Mouse (Mus musculus) limb, embryonic 14.5 days (tissue): ENCODE measurements around the gene Ttc9c. TPM values are rescaled to one million over a fixed set of nuclear protein-coding genes. Genes with fewer than 3 reads are reported as not detected.

ENCODE experiments used
- ATAC-seq: fragments of 200-750 bp; cut with Nextera tagmentation; 2 replicates; pipeline ENCODE4 v1.8.0; 2017; ENCODE audit warnings: low read depth, moderate number of reproducible peaks, moderate TSS enrichment; ENCODE audit not compliant: low FRiP score
- DNase-seq: peaks from one replicate; pipeline ENCODE4 v3.0.0-alpha.2; 2015; ENCODE audit warnings: low spot score
- H3K27ac ChIP-seq: fragments of 300-500 bp; sonication (generic); replicated peaks from 2 replicates; pipeline ENCODE4 v1.5.1; 2014; ENCODE audit warnings: low read depth, mild to moderate bottlenecking, low read length, moderate library complexity, mixed read lengths
- H3K27me3 ChIP-seq: fragments of 300-500 bp; sonication (generic); 2 replicates; pipeline ENCODE4 v1.6.1; 2014; ENCODE audit warnings: low read length, mixed read lengths; ENCODE audit not compliant: control insufficient read depth, insufficient read depth
- H3K36me3 ChIP-seq: fragments of 300-500 bp; sonication (generic); 2 replicates; pipeline ENCODE4 v1.6.1; 2014; ENCODE audit warnings: mild to moderate bottlenecking, low read length, moderate library complexity, mixed read lengths; ENCODE audit not compliant: control insufficient read depth, insufficient read depth
- H3K4me1 ChIP-seq: fragments of 300-500 bp; sonication (generic); 2 replicates; pipeline ENCODE4 v1.6.1; 2014; ENCODE audit warnings: antibody characterized with exemption, low read length, mixed read lengths; ENCODE audit not compliant: control insufficient read depth, insufficient read depth
- H3K4me2 ChIP-seq: fragments of 300-500 bp; sonication (generic); replicated peaks from 2 replicates; pipeline ENCODE4 v1.6.1; 2014; ENCODE audit warnings: low read depth, mild to moderate bottlenecking, low read length, moderate library complexity; ENCODE audit not compliant: severe bottlenecking
- H3K4me3 ChIP-seq: fragments of 300-500 bp; sonication (generic); replicated peaks from 2 replicates; pipeline ENCODE4 v1.5.1; 2014; ENCODE audit warnings: low read length
- H3K9ac ChIP-seq: fragments of 300-500 bp; sonication (generic); 2 replicates; pipeline ENCODE4 v1.6.1; 2014; ENCODE audit warnings: mild to moderate bottlenecking, low read depth, low read length, moderate library complexity; ENCODE audit not compliant: severe bottlenecking
- H3K9me3 ChIP-seq: fragments of 300-500 bp; sonication (generic); 2 replicates; pipeline ENCODE4 v1.6.1; 2016; ENCODE audit warnings: low read length; ENCODE audit not compliant: control insufficient read depth
- POLR2A ChIP-seq: fragments of 200-500 bp; IDR thresholded peaks from 2 replicates; pipeline ENCODE4 v1.8.0; 2012; ENCODE audit warnings: inconsistent platforms, mild to moderate bottlenecking, moderate library complexity, borderline replicate concordance; ENCODE audit not compliant: insufficient read depth, insufficient read length; ENCODE audit errors: extremely low read depth
- WGBS: fragments of 180-500 bp; shearing (Covaris S2); extraction: QIAGEN DNeasy Blood & Tissue Kit; methylation state at CpG from one replicate; pipeline ENCODE4 v1.1.7; 2014; 5-methylcytosine and 5-hydroxymethylcytosine counted together
- polyA plus RNA-seq, 2 experiments: library from polyadenylated mRNA; depleted of rRNA in 1 of 2; stranded (reverse) in 1 of 2; unstranded in 1 of 2; fragments of >200 nt; fragmentation: Nextera tagmentation in 1 of 2; extraction: Ambion mirVana in 1 of 2; gene quantifications; 2 replicates each; pipeline versions ENCODE4 v1.2.1 to v1.2.3; 2012 to 2014

Ttc9c gene
- polyA plus RNA-seq, 2 experiments: 41.8 to 54.3 TPM

DNA sequence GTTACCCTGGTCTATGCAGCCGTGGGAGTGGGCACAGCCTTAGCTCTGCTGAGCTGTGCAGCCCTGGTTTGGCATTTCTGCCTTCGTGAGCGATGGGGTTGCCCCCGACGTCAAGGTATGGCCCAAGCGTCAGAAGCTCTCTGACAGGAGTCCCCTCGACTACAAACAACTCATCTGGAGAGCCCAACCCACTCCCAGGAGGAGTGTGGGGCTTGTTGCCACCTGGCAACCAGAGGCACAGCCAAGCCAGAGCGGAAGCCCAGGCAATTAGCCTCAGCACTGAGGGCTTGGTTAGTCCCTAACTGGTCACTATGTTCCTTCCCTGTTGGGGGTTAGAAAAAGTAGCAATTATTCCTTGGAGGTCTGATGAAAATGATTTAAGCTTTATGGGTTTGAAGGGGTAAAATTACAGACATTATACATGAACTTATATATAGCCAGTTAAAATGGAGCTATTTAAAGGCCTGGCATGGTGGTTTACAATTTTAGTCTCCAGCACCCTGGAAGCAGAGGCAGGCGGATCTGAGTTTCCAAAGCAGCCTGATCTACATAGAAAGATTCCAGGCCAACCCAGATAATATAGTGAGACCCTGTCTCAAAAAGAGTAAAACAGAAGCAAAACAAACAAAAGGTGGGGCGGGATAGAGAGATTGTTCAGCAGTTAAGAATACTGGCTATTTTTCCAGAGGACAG is 33.2 kb upstream of the Ttc9c start:
- no peak for TF ChIP-seq POLR2A
- 46% methylated on average over 10 of the region's 10 CpGs for WGBS
- Histone ChIP-seq H3K9me3 (no peaks in the 10 kb centered on the region), H3K27me3 (no peaks in the 10 kb centered on the region), H3K4me1 (peaks cover 8% of the 10 kb centered on the region), H3K9ac (no peak overlapping the region), H3K27ac (no peak overlapping the region), H3K4me3 (no peak overlapping the region), H3K4me2 (no peak overlapping the region), H3K36me3 (peaks cover 6% of the 10 kb centered on the region; the same call in 1 of the 2 replicates)
- ATAC-seq (no peak), DNase-seq (no peak)

GRCm38 (mm10) chr19:8851639-8852038 is 32.5 kb upstream of the Ttc9c start:
- Histone ChIP-seq H3K9ac (no peak overlapping the region), H3K27me3 (no peaks in the 10 kb centered on the region), H3K4me3 (no peak overlapping the region), H3K36me3 (peaks cover 14% of the 10 kb centered on the region), H3K4me1 (peaks cover 8% of the 10 kb centered on the region), H3K4me2 (no peak overlapping the region), H3K9me3 (no peaks in the 10 kb centered on the region), H3K27ac (no peak overlapping the region)
- no peak for TF ChIP-seq POLR2A
- 52% methylated on average over 7 of the region's 7 CpGs for WGBS
- DNase-seq (no peak), ATAC-seq (no peak)

DNA sequence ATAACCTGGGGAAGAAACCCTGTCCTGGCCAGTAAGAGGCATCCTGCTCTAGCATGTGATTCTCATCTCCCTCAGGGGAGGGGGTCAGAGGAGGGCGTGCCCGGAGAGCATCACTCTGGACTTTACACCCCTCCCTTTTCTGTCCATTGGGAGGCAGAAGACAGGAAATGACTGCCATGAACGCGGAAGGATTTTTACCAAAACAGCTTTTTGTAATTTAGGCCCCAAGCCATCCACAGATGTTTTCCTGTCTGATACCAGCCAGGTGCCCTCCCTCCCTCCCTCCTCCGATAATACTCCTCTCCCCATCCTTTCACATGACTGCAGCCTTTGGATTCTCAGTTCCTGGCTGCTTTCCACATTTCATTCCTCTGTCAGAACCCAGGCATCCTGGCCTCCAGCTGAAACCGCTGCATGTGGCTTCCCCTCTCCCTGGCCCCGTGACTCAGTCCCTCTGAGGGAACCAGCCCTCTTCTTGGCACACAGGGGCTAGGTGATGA is 31.3 kb upstream of the Ttc9c start, which contains the start of gene Lrrn4cl:
Lrrn4cl (plus strand) TSS at position 367 of the 500 bp plus-strand sequence.
- Histone ChIP-seq H3K27ac (peak within 1 kb of the TSS; percentile 39), H3K36me3 (peaks cover 21% of the 10 kb centered on the region), H3K4me1 (peaks cover 8% of the 10 kb centered on the region), H3K4me2 (0 out of 2 replicates have a peak within 1 kb of the TSS, but pooled peaks have one; percentile 7), H3K9me3 (no peaks in the 10 kb centered on the region), H3K4me3 (no peak within 1 kb of the TSS), H3K9ac (0 out of 2 replicates have a peak within 1 kb of the TSS, but pooled peaks have one; percentile 21), H3K27me3 (no peaks in the 10 kb centered on the region)
- peak; percentile 70; the same call in 1 of the 2 replicates for ATAC-seq
- peak; percentile 52 for DNase-seq
- 13% methylated on average over 7 of the region's 7 CpGs for WGBS
- TF ChIP-seq POLR2A: no peak

GRCm38 (mm10) chr19:8848356-8848755 is 29.2 kb upstream of the Ttc9c start:
- H3K4me2 ChIP-seq: no peak overlapping the region
- H3K27me3 ChIP-seq: no peaks in the 10 kb centered on the region
- peaks cover 8% of the 10 kb centered on the region for H3K4me1 ChIP-seq
- H3K36me3 ChIP-seq: peaks cover 25% of the 10 kb centered on the region
- TF ChIP-seq POLR2A: no peak
- no peak overlapping the region for H3K9ac ChIP-seq
- WGBS: 64% methylated on average over 5 of the region's 5 CpGs
- no peak for ATAC-seq
- DNase-seq: no peak
- no peaks in the 10 kb centered on the region for H3K9me3 ChIP-seq
- H3K4me3 ChIP-seq: no peak overlapping the region
- H3K27ac ChIP-seq: no peak overlapping the region

- WGBS: 56% methylated on average over 5 of the region's 5 CpGs
- Histone ChIP-seq H3K36me3 (peaks cover 34% of the 10 kb centered on the region), H3K9ac (no peak overlapping the region), H3K27ac (no peak overlapping the region), H3K4me3 (no peak overlapping the region), H3K4me1 (peaks cover 9% of the 10 kb centered on the region), H3K4me2 (no peak overlapping the region), H3K27me3 (no peaks in the 10 kb centered on the region), H3K9me3 (no peaks in the 10 kb centered on the region)
- peak; percentile 85 for DNase-seq
- ATAC-seq: no peak
- TF ChIP-seq POLR2A: no peak
These were observed 25.4 kb upstream of the Ttc9c start for GRCm38 (mm10) chr19:8844371-8845129.
